8 mouse cellular contexts compared by ENCODE assay signal in the genomic region with DNA sequence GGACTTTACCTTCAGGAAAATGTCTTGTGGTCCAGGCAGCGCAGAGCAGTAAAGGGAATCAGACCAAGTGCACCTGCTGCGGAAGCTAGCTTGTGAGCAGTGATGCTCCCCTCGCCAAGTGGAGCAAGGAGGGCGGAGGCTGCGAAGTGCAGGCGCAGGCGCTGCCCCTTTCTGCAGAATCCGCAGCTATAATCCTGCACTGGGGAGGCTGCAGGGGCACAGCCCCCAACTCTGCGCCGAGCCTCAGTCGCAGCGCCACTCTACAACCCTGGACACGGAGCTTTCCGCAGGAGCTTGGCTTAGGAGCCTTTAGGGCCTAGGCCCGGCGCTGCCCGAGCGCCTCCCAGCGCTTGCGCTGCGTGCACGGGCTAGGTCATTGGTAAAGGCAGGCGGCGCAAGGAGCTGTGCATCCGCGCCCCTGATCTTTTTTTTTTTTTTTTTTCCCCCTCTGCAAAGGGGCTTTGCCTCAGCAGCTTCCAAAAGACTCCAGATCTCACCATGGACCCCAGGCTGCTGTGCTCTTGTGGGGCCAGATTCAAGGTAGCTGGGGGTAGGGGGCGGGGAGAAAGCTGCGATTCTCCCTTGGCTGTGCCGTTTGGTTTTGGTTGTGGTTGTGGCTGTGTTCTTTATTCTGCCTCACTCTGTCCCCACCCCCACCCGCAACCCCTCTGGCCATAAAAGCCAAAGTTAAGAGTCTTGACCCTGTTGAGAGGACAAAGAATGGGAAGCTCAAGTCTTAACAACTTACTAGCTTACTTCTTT. TPM values are rescaled to one million over a fixed set of nuclear protein-coding genes. Genes with fewer than 3 reads are reported as not detected.
DNase-seq lines count a peak whose midpoint lies in the region; ATAC-seq and TF ChIP-seq lines count a peak whose summit lies in the region.

No protein-coding gene starts in this region.

- 18% methylated on average over 25 of the region's 30 CpGs for WGBS in forebrain, embryonic 11.5 days
- 15% methylated on average over 30 of the region's 30 CpGs for WGBS in kidney, embryonic 16.5 days
- 11% methylated on average over 26 of the region's 30 CpGs for WGBS in liver, embryonic 11.5 days

- peak overlapping the region; percentile 32 for H3K4me3 ChIP-seq in forebrain, embryonic 11.5 days (ENCODE audit: low read depth, low read length)
- peak overlapping the region; percentile 38 for H3K4me3 ChIP-seq in kidney, embryonic 16.5 days (ENCODE audit: low read length)
- H3K4me3 ChIP-seq in liver, embryonic 11.5 days (ENCODE audit: low read depth, low read length) = no peak overlapping the region

- peak; percentile 54 for DNase-seq in R1 (ENCODE audit: low read depth, low spot score)
- peak; percentile 89 for DNase-seq in brain, embryonic 14.5 days (ENCODE audit: low read depth)
- peak; percentile 75 for DNase-seq in forebrain, embryonic 11.5 days (ENCODE audit: low spot score)
- no peak for DNase-seq in liver, embryonic 11.5 days (ENCODE audit: low spot score)
- DNase-seq in right cerebral cortex, postnatal 36 days (ENCODE audit: low spot score in 2 of 2) = peak; percentile 18 to 23
- DNase-seq in B cell, adult 2 months = no peak
- DNase-seq in ovary, postnatal 14 days (ENCODE audit: low spot score) = no peak

- TF ChIP-seq CTCF in brain, embryonic 14.5 days (IDR thresholded peaks at IDR 0.05; ENCODE audit: borderline replicate concordance, extremely low read depth, insufficient read depth, insufficient read length) = peak; percentile 27; the same call in 1 of the 2 replicates

- H3K36me3 ChIP-seq in forebrain, embryonic 11.5 days (ENCODE audit: control insufficient read depth, insufficient read depth, low read length) = no peaks in the 10 kb centered on the region
- no peaks in the 10 kb centered on the region for H3K36me3 ChIP-seq in kidney, embryonic 16.5 days (ENCODE audit: insufficient read depth, low read length)
- no peaks in the 10 kb centered on the region for H3K36me3 ChIP-seq in liver, embryonic 11.5 days (ENCODE audit: control insufficient read depth, insufficient read depth, low read length)

- H3K9me3 ChIP-seq in forebrain, embryonic 11.5 days (ENCODE audit: control insufficient read depth, low read length) = no peaks in the 10 kb centered on the region
- no peaks in the 10 kb centered on the region for H3K9me3 ChIP-seq in kidney, embryonic 16.5 days (ENCODE audit: low read length)
- H3K9me3 ChIP-seq in liver, embryonic 11.5 days (ENCODE audit: control insufficient read depth, low read length) = no peaks in the 10 kb centered on the region

- H3K27ac ChIP-seq in forebrain, embryonic 11.5 days (ENCODE audit: low read depth, low read length) = peak overlapping the region; percentile 25
- H3K27ac ChIP-seq in kidney, embryonic 16.5 days (ENCODE audit: low read length) = no peak overlapping the region
- H3K27ac ChIP-seq in liver, embryonic 11.5 days (ENCODE audit: low read depth, low read length) = no peak overlapping the region

- peak overlapping the region; percentile 51 for H3K4me2 ChIP-seq in forebrain, embryonic 11.5 days (ENCODE audit: low read depth, low read length, severe bottlenecking)
- peak overlapping the region; percentile 54 for H3K4me2 ChIP-seq in kidney, embryonic 16.5 days (replicated peaks; ENCODE audit: low read depth, low read length)
- H3K4me2 ChIP-seq in liver, embryonic 11.5 days = peak overlapping the region; percentile 52

- peak; percentile 97 for ATAC-seq in forebrain, embryonic 11.5 days (replicated peaks; ENCODE audit: low FRiP score)
- ATAC-seq in kidney, embryonic 16.5 days (ENCODE audit: low FRiP score, low TSS enrichment) = peak; percentile 84
- ATAC-seq in liver, embryonic 11.5 days (replicated peaks; ENCODE audit: low FRiP score) = no peak

- TF ChIP-seq POLR2A in brain, embryonic 14.5 days (IDR thresholded peaks at IDR 0.05; ENCODE audit: borderline replicate concordance, extremely low read depth, insufficient read depth, insufficient read length, poor library complexity, severe bottlenecking) = no peak

- H3K27me3 ChIP-seq in forebrain, embryonic 11.5 days (ENCODE audit: control insufficient read depth, insufficient read depth, low read length) = no peaks in the 10 kb centered on the region
- H3K27me3 ChIP-seq in kidney, embryonic 16.5 days (ENCODE audit: insufficient read depth, low read length) = no peaks in the 10 kb centered on the region; the same call in 1 of the 2 replicates
- H3K27me3 ChIP-seq in liver, embryonic 11.5 days (replicated peaks; ENCODE audit: control insufficient read depth, insufficient read depth, low read length) = peaks cover 8% of the 10 kb centered on the region; the same call in 1 of the 2 replicates

- H3K4me1 ChIP-seq in forebrain, embryonic 11.5 days (replicated peaks; ENCODE audit: control insufficient read depth, insufficient read depth, low read length) = no peaks in the 10 kb centered on the region
- no peaks in the 10 kb centered on the region for H3K4me1 ChIP-seq in kidney, embryonic 16.5 days (ENCODE audit: insufficient read depth, low read length)
- no peaks in the 10 kb centered on the region for H3K4me1 ChIP-seq in liver, embryonic 11.5 days (replicated peaks; ENCODE audit: control insufficient read depth, insufficient read depth, low read length)

- H3K9ac ChIP-seq in forebrain, embryonic 11.5 days (ENCODE audit: low read length) = peak overlapping the region; percentile 57
- 0 out of 2 replicates have a peak overlapping the region, but pooled peaks have one; percentile 4 for H3K9ac ChIP-seq in kidney, embryonic 16.5 days (replicated peaks; ENCODE audit: low read length)
- no peak overlapping the region for H3K9ac ChIP-seq in liver, embryonic 11.5 days (ENCODE audit: low read depth, low read length)

RNA-seq across cellular contexts. Expression of a gene that starts 9.0 kb away (rescaled TPM):
- polyA plus RNA-seq in brain, embryonic 14.5 days (2012; rRNA removed) = 0.55 and 1.00 TPM in 2 replicates
- polyA plus RNA-seq in forebrain, embryonic 11.5 days (2014; fragmentation: Nextera tagmentation; extraction: Ambion mirVana) = 0.19 TPM in 1 of 2 replicates, not detected in the other
- not detected in 2 replicates for polyA plus RNA-seq in kidney, embryonic 16.5 days (2015; fragmentation: Nextera tagmentation; extraction: Ambion mirVana)
- polyA plus RNA-seq in liver, embryonic 11.5 days (2014; fragmentation: Nextera tagmentation; extraction: Ambion mirVana) = not detected in 2 replicates

RNA-seq across cellular contexts. Expression of a gene that starts 44.9 kb away (rescaled TPM):
- polyA plus RNA-seq in brain, embryonic 14.5 days (2012; rRNA removed) = 36.6 and 40.2 TPM in 2 replicates
- polyA plus RNA-seq in forebrain, embryonic 11.5 days (2014; fragmentation: Nextera tagmentation; extraction: Ambion mirVana) = 13.7 and 13.8 TPM in 2 replicates
- 3.2 and 3.9 TPM in 2 replicates for polyA plus RNA-seq in kidney, embryonic 16.5 days (2015; fragmentation: Nextera tagmentation; extraction: Ambion mirVana)
- polyA plus RNA-seq in liver, embryonic 11.5 days (2014; fragmentation: Nextera tagmentation; extraction: Ambion mirVana) = 1.5 and 1.9 TPM in 2 replicates

Comparison
In these comparisons a context has a peak if more than half of its experiments do, and no peak if none do; other contexts are left out.
1. DNase-seq: peak in R1 (single experiment), brain, embryonic 14.5 days (single experiment), forebrain, embryonic 11.5 days (single experiment) and right cerebral cortex, postnatal 36 days (2 of 2); none in liver, embryonic 11.5 days (single experiment), B cell, adult 2 months (0 of 2) and ovary, postnatal 14 days (single experiment).
2. Peak in every context shown above with its lines, with median percentiles within 50 percentile points of each other: H3K4me2 ChIP-seq.